Mouse (Mus musculus): ENCODE data around the gene Ate1.

DNA sequence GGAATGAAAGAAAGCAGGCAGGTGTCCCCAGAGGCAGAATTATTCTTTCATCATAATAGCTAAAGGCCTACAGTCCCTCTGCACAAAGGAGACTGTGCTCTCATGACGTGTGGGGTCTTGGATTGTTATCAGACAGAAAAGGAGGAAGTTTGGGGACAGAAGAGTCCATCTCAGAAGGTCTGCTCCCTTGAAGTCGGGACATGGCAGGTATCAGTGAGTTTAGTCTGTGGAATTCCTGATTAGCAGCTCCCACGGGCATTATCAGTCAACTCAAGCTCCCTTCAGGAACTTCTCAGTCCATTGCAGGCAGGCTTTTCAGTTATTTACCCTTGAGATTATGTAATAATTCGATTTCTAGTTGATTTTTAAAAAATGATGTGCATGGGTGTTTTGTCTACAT, 43.7 kb upstream of the Ate1 start:
- TF ChIP-seq CTCF (IDR thresholded peaks at IDR 0.05; ENCODE audit: low read depth) (no peak), EP300 (IDR thresholded peaks at IDR 0.05; ENCODE audit: low read depth) (no peak)
